Mouse (Mus musculus): ENCODE data around the gene Gga3. TPM values are rescaled to one million over a fixed set of nuclear protein-coding genes. Genes with fewer than 3 reads are reported as not detected.

Gene Gga3
- polyA plus RNA-seq, 1 experiment from 2014 or later, result 22.7 TPM

- H3K4me3 ChIP-seq (ENCODE audit: low read length), result peak within 1 kb of the TSS; percentile 60
- H3K36me3 ChIP-seq (ENCODE audit: control insufficient read depth, insufficient read depth, low read length), result peaks cover 33% of the 10 kb centered on the region
- H3K4me1 ChIP-seq (ENCODE audit: control insufficient read depth, insufficient read depth, low read length), result peaks cover 13% of the 10 kb centered on the region
- H3K4me2 ChIP-seq (replicated peaks; ENCODE audit: low read depth, low read length), result peak within 1 kb of the TSS; percentile 69
- under 1% methylated on average over 42 of the region's 42 CpGs for WGBS
- H3K9me3 ChIP-seq (ENCODE audit: control insufficient read depth, low read length), result no peaks in the 10 kb centered on the region
- no peaks in the 10 kb centered on the region for H3K27me3 ChIP-seq (ENCODE audit: control insufficient read depth, insufficient read depth, low read length)
- H3K9ac ChIP-seq (ENCODE audit: low read depth, low read length), result peak within 1 kb of the TSS; percentile 74
- peak; percentile 92 for ATAC-seq (ENCODE audit: low FRiP score, low TSS enrichment)
- peak within 1 kb of the TSS; percentile 73; the same call in 1 of the 2 replicates for H3K27ac ChIP-seq (ENCODE audit: low read depth, low read length)
Observed at GRCm38 (mm10) chr11:115564064-115564809, 39.6 kb downstream of the Gga3 start, which contains the start of gene Nup85. Gene Nup85, plus strand, starts transcription at chr11:115564434.

- H3K9ac ChIP-seq (ENCODE audit: low read depth, low read length), result peak overlapping the region; percentile 74; the same call in 1 of the 2 replicates
- peak overlapping the region; percentile 60 for H3K4me3 ChIP-seq (ENCODE audit: low read length)
- H3K27ac ChIP-seq (ENCODE audit: low read depth, low read length), result peak overlapping the region; percentile 73; the same call in 1 of the 2 replicates
- no peak for ATAC-seq (ENCODE audit: low FRiP score, low TSS enrichment)
- H3K4me1 ChIP-seq (ENCODE audit: control insufficient read depth, insufficient read depth, low read length), result peaks cover 13% of the 10 kb centered on the region
- H3K9me3 ChIP-seq (ENCODE audit: control insufficient read depth, low read length), result no peaks in the 10 kb centered on the region
- peaks cover 24% of the 10 kb centered on the region for H3K36me3 ChIP-seq (ENCODE audit: control insufficient read depth, insufficient read depth, low read length)
- peak overlapping the region; percentile 69 for H3K4me2 ChIP-seq (replicated peaks; ENCODE audit: low read depth, low read length)
- H3K27me3 ChIP-seq (ENCODE audit: control insufficient read depth, insufficient read depth, low read length), result no peaks in the 10 kb centered on the region
- WGBS, result 52% methylated on average over 4 of the region's 4 CpGs
Observed at GRCm38 (mm10) chr11:115563406-115563805, 40.4 kb downstream of the Gga3 start.

GRCm38 (mm10) chr11:115555717-115556116 lies 48.1 kb downstream of the Gga3 start:
- H3K4me2 ChIP-seq (replicated peaks; ENCODE audit: low read depth, low read length), result no peak overlapping the region
- H3K9ac ChIP-seq (ENCODE audit: low read depth, low read length), result no peak overlapping the region
- no peak overlapping the region for H3K4me3 ChIP-seq (ENCODE audit: low read length)
- no peak overlapping the region for H3K27ac ChIP-seq (ENCODE audit: low read depth, low read length)
- no peak for ATAC-seq (ENCODE audit: low FRiP score, low TSS enrichment)
- H3K36me3 ChIP-seq (ENCODE audit: control insufficient read depth, insufficient read depth, low read length), result no peaks in the 10 kb centered on the region
- 77% methylated on average over 17 of the region's 17 CpGs for WGBS
- H3K27me3 ChIP-seq (ENCODE audit: control insufficient read depth, insufficient read depth, low read length), result no peaks in the 10 kb centered on the region
- no peaks in the 10 kb centered on the region for H3K4me1 ChIP-seq (ENCODE audit: control insufficient read depth, insufficient read depth, low read length)
- H3K9me3 ChIP-seq (ENCODE audit: control insufficient read depth, low read length), result no peaks in the 10 kb centered on the region

- Histone ChIP-seq H3K9ac (ENCODE audit: low read depth, low read length) (no peak overlapping the region), H3K36me3 (ENCODE audit: control insufficient read depth, insufficient read depth, low read length) (no peaks in the 10 kb centered on the region), H3K4me1 (ENCODE audit: control insufficient read depth, insufficient read depth, low read length) (no peaks in the 10 kb centered on the region), H3K4me3 (ENCODE audit: low read length) (no peak overlapping the region), H3K27me3 (ENCODE audit: control insufficient read depth, insufficient read depth, low read length) (no peaks in the 10 kb centered on the region), H3K9me3 (ENCODE audit: control insufficient read depth, low read length) (no peaks in the 10 kb centered on the region; the same call in 1 of the 2 replicates), H3K4me2 (replicated peaks; ENCODE audit: low read depth, low read length) (no peak overlapping the region), H3K27ac (ENCODE audit: low read depth, low read length) (no peak overlapping the region)
- 53% methylated on average over 4 of the region's 4 CpGs for WGBS
- no peak for ATAC-seq (ENCODE audit: low FRiP score, low TSS enrichment)
Observed at GRCm38 (mm10) chr11:115552783-115553182, 51.1 kb downstream of the Gga3 start.

GRCm38 (mm10) chr11:115543571-115543970 lies 60.3 kb downstream of the Gga3 start:
- H3K27ac ChIP-seq (ENCODE audit: low read depth, low read length), result no peak overlapping the region
- no peak overlapping the region for H3K4me2 ChIP-seq (replicated peaks; ENCODE audit: low read depth, low read length)
- no peak overlapping the region for H3K4me3 ChIP-seq (ENCODE audit: low read length)
- H3K9ac ChIP-seq (ENCODE audit: low read depth, low read length), result no peak overlapping the region
- WGBS, result 64% methylated on average over 4 of the region's 4 CpGs
- no peaks in the 10 kb centered on the region for H3K9me3 ChIP-seq (ENCODE audit: control insufficient read depth, low read length)
- no peaks in the 10 kb centered on the region for H3K27me3 ChIP-seq (ENCODE audit: control insufficient read depth, insufficient read depth, low read length)
- H3K36me3 ChIP-seq (ENCODE audit: control insufficient read depth, insufficient read depth, low read length), result no peaks in the 10 kb centered on the region
- no peaks in the 10 kb centered on the region for H3K4me1 ChIP-seq (ENCODE audit: control insufficient read depth, insufficient read depth, low read length)
- ATAC-seq (ENCODE audit: low FRiP score, low TSS enrichment), result no peak

GRCm38 (mm10) chr11:115538045-115538444 lies 65.8 kb downstream of the Gga3 start:
- Histone ChIP-seq H3K4me2 (replicated peaks; ENCODE audit: low read depth, low read length) (no peak overlapping the region), H3K4me1 (ENCODE audit: control insufficient read depth, insufficient read depth, low read length) (peaks cover 11% of the 10 kb centered on the region; the same call in 1 of the 2 replicates), H3K27ac (ENCODE audit: low read depth, low read length) (no peak overlapping the region), H3K36me3 (ENCODE audit: control insufficient read depth, insufficient read depth, low read length) (peaks cover 14% of the 10 kb centered on the region), H3K4me3 (ENCODE audit: low read length) (no peak overlapping the region), H3K9me3 (ENCODE audit: control insufficient read depth, low read length) (no peaks in the 10 kb centered on the region), H3K27me3 (ENCODE audit: control insufficient read depth, insufficient read depth, low read length) (no peaks in the 10 kb centered on the region), H3K9ac (ENCODE audit: low read depth, low read length) (no peak overlapping the region)
- no peak for ATAC-seq (ENCODE audit: low FRiP score, low TSS enrichment)
- WGBS, result 65% methylated on average over 2 of the region's 2 CpGs

- Histone ChIP-seq H3K4me2 (replicated peaks; ENCODE audit: low read depth, low read length) (peak overlapping the region; percentile 45), H3K4me1 (ENCODE audit: control insufficient read depth, insufficient read depth, low read length) (peaks cover 13% of the 10 kb centered on the region; the same call in 1 of the 2 replicates), H3K27me3 (ENCODE audit: control insufficient read depth, insufficient read depth, low read length) (no peaks in the 10 kb centered on the region), H3K4me3 (ENCODE audit: low read length) (peak overlapping the region; percentile 67), H3K9me3 (ENCODE audit: control insufficient read depth, low read length) (no peaks in the 10 kb centered on the region), H3K27ac (ENCODE audit: low read depth, low read length) (peak overlapping the region; percentile 99), H3K36me3 (ENCODE audit: control insufficient read depth, insufficient read depth, low read length) (peaks cover 24% of the 10 kb centered on the region), H3K9ac (ENCODE audit: low read depth, low read length) (no peak overlapping the region)
- WGBS, result 84% methylated on average over 10 of the region's 10 CpGs
- no peak for ATAC-seq (ENCODE audit: low FRiP score, low TSS enrichment)
Observed at GRCm38 (mm10) chr11:115536856-115537568, 66.8 kb downstream of the Gga3 start.

GRCm38 (mm10) chr11:115536038-115536681 lies 67.7 kb downstream of the Gga3 start, which contains the start of gene Sumo2:
Gene Sumo2, minus strand, starts transcription at chr11:115536276.
- H3K27ac ChIP-seq (ENCODE audit: low read depth, low read length), result peak within 1 kb of the TSS; percentile 99
- H3K27me3 ChIP-seq (ENCODE audit: control insufficient read depth, insufficient read depth, low read length), result no peaks in the 10 kb centered on the region
- no peaks in the 10 kb centered on the region for H3K9me3 ChIP-seq (ENCODE audit: control insufficient read depth, low read length)
- ATAC-seq (ENCODE audit: low FRiP score, low TSS enrichment), result peak; percentile 87
- peak within 1 kb of the TSS; percentile 97 for H3K9ac ChIP-seq (ENCODE audit: low read depth, low read length)
- H3K36me3 ChIP-seq (ENCODE audit: control insufficient read depth, insufficient read depth, low read length), result peaks cover 33% of the 10 kb centered on the region
- H3K4me3 ChIP-seq (ENCODE audit: low read length), result peak within 1 kb of the TSS; percentile 67
- WGBS, result under 1% methylated on average over 63 of the region's 70 CpGs
- peaks cover 13% of the 10 kb centered on the region; the same call in 1 of the 2 replicates for H3K4me1 ChIP-seq (ENCODE audit: control insufficient read depth, insufficient read depth, low read length)
- peak within 1 kb of the TSS; percentile 66 for H3K4me2 ChIP-seq (replicated peaks; ENCODE audit: low read depth, low read length)
